Mouse (Mus musculus): ENCODE results near the gene Dock2.
"Not testable (repeated sequence)": the region's sequence is repeated elsewhere in the genome, so short reads cannot be mapped to it uniquely, and the experiment has no call there.

- TF ChIP-seq GATA1, TAL1 (IDR thresholded peaks at IDR 0.05; ENCODE audit: low read length): not testable (repeated sequence)
Measured at GRCm38 (mm10) chr11:34220596-34220995, 563.1 kb downstream of the Dock2 start.
